Mouse (Mus musculus) layer of hippocampus, adult 2 months (tissue): ENCODE measurements at regions not wholly inside any gene's neighbourhood (a gene's known extent, or its start where the extent isn't known, plus 50 kb on each side); places are given as distances from the start of the nearest gene placed in this dataset.
"Not testable (repeated sequence)": the region's sequence is repeated elsewhere in the genome, so short reads cannot be mapped to it uniquely, and the experiment has no call there.

Source experiments
- DNase-seq, 2 experiments: peaks; one replicate each; pipeline ENCODE4 v3.0.0; 2022; ENCODE audit warnings: low spot score in 2 of 2
- H3K27ac ChIP-seq: fragments of 200-600 bp; 2 replicates; pipeline ENCODE4 v1.8.1; 2022
- H3K4me3 ChIP-seq: fragments of 200-600 bp; 2 replicates; pipeline ENCODE4 v1.8.1; 2022; ENCODE audit warnings: mild to moderate bottlenecking
- CTCF ChIP-seq: fragments of 200-600 bp; conservative IDR thresholded peaks from 2 replicates; pipeline ENCODE4 v1.8.1; 2022; ENCODE audit warnings: antibody characterized with exemption, mild to moderate bottlenecking, moderate library complexity

DNA sequence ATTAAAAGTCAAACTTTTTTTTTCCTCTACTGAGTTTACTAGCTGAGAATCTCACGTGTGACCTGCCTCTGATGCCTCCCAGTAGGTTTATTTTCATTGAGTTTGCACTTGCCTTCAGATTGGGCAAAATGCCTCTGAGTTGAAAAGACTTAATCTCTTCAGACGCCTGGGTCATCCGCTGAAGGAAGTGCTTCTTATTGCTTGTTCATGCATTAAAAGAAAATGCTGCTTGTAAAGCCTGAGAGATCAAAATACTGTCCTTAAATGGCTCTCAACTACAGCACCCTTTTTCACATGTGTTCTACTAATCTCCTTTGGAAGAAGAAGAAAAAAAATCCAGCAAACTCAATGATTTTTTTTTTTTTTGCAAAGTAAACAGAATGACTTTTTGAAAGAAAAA, 351.5 kb downstream of the Kcnh5 start:
- TF ChIP-seq CTCF: no peak
- Histone ChIP-seq H3K27ac (no peak overlapping the region), H3K4me3 (no peak overlapping the region)
- no peak for DNase-seq

DNA sequence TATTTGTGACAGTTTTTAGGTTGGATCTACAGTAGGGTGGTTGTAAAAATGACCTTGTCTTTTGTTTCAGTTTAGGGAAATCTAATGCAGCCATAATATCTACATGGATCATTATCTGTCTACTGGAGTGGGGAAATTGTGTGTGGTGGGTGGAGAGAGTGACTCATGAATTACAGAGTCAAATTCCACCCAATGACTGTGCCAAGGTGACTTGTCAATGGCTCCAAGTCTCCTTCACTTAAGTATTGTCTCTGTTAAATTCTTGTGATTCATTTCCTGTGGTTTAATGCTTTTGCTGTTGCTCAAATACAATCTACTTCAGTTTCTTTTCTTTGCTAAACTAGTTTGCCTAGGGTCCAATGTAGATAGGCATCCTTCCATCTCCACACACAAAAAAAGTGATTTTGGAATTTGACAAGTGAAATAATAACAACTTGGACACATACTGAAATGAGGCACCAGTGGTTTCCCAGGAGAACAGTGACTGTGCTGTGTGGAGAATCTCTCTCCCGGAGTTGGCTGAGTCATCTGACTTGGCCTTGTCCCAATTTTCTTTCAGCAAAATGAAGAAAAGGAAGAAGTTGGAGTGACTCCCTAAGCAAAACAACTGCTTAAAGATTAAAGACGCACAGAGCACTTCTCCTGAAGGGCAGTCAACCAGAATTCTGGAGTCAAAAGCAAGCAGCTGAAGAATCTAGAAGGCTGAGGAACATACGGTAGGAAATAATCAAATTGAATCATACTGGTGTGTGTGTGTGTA, 352.2 kb downstream of the Kcnh5 start:
- Histone ChIP-seq H3K27ac (no peak overlapping the region), H3K4me3 (no peak overlapping the region)
- TF ChIP-seq CTCF: no peak
- DNase-seq: peak; percentile 16 to 29

DNA sequence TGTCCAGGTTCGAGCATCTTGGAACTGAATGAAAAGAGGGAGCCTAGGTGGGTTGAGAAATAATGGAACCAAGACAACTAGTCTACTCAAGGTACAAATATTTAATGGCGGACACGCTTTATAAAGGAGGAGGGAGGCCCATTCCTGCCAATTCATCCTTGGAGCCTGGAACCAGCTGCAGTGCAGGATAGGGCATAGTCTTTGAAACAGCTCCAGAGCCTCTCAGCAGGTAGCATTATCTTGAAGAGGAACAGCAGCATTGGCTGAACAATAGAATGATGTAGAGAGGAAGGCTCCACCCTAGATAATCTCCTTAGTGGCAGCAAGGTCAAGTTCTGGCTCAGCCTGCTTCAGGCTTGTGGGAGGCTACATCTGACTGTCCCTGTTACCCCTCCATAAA, 361.0 kb downstream of the Kcnh5 start:
- not testable (repeated sequence) for H3K27ac ChIP-seq, DNase-seq, H3K4me3 ChIP-seq

DNA sequence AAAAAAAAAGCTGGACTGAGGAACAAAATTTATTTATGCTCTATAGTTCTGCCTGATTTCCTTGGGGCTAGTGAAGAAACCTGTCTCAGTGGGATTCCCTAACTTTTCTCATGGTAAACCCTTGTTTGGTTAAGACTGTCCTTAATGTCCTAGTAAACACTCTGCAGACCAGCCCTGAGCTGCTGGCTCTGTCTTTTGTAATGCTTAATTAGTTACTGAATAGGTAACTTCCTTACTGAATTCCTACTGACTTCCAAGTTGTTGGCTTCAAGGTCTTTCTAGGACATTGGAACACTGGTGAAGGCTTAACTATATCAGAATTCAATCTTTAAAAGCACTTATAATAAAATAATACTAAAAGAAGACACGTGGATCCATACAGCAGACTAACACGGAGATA, 368.6 kb downstream of the Kcnh5 start:
- not testable (repeated sequence) for DNase-seq, H3K27ac ChIP-seq, H3K4me3 ChIP-seq

DNA sequence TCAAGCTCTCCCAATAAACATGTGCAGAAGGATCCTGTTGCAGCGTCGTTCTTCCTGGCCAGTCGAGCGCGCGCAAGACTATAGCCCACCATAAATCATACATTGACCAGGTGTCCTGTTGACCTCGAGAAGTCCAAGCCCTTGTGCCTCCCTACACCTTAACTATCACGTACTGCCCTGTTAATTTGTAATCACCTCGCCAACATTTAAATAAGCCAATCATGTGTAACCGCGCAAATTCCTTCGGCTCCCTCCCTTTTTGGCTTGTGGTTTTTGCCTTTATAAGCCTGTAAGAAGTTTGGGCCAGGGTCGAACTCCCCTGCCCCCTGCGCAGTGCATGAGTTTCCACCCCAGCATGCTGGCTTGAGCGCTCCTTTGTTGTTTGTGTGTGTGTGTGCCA, 369.2 kb downstream of the Kcnh5 start:
- H3K4me3 ChIP-seq, DNase-seq, H3K27ac ChIP-seq: not testable (repeated sequence)

DNA sequence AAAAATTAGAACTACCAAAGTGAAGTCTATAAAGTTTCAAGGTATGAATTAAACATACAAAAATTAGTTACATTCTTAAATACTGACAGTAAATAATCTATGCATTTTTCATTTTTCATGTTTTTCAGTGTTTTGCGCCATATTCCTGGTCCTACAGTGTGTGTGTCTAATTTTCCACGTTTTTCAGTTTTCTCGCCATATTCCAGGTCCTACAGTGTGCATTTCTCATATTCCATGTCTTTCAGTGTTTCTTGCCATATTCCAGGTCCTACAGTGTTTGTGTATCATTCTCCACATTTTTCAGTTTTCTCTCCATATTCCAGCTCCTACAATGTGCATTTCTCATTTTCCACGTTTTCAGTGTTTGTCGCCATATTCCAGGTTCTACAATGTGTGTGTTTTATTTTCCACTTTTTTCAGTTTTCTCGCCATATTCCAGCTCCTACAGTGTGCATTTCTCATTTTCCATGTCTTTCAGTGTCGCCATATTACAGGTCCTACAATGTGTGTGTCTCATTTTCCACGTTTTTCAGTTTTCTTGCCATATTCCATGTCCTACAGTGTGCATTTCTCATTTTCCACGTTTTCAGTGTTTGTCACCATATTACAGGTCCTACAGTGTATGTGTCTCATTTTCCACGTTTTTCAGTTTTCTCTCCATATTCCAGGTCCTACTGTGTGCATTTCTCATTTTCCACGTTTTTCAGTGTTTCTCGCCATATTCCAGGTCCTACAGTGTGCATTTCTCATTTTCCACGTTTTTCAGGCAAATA, 373.2 kb downstream of the Kcnh5 start:
- Histone ChIP-seq H3K4me3 (no peak overlapping the region), H3K27ac (no peak overlapping the region)
- no peak for TF ChIP-seq CTCF
- no peak for DNase-seq

DNA sequence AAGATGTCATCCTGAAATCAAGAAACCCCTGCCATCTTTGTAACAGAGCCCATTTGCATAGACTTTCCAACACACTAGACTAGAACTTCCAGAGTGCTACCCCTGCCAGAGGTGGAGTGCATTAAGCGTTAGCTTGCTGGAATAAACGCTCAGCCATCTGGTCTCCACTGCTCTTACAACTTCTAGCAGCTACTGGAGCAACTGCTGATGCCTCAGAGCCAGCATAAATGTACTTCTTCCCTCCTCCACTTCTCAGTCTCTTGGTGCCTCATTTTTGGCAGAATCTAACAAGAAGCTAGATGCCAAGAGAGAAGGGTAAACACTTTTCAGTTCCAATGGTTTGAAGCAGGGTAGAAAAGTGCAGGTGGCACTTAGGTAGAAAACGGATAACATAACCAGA, 385.1 kb downstream of the Kcnh5 start:
- Histone ChIP-seq H3K27ac (no peak overlapping the region), H3K4me3 (no peak overlapping the region)
- no peak for TF ChIP-seq CTCF
- peak; percentile 22 to 69 for DNase-seq

DNA sequence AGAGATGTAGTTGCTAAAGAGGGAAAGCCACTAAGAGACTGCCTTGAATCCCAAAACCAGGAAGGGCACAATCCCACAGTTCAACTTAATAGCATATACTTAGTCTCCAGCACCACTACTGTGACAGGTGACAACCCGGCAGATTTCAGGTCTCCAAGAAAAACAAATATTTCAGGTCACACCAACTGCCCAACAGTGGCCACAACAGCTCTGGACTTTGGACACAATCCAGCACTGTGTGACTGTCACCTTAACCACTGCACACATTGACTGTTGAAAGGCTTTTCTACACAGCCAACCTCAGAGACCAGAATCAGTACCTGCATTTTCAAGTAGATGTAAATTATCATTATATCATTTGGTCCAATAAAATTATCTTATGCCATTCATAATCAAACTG, 414.8 kb downstream of the Kcnh5 start:
- DNase-seq: no peak
- no peak for TF ChIP-seq CTCF
- Histone ChIP-seq H3K4me3 (no peak overlapping the region), H3K27ac (no peak overlapping the region)

DNA sequence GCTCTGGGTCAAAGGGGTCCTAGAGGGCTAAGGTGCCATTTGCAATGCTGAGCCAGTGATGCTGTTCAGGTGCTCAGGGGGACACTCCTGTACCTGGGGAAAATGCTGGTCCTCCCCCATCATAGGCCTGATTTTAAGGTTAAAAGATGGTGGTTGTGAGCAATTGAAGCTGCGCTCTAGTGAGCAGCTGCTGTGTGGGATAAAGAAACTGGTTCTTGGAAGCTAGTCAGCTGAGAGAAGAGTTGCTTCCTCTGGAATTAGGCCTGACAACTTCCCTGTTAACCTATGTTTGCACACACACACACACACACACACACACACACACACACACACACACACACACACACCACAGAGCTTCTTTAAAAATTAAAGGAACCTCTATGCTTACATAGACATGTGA, 428.9 kb upstream of the Gm11042 start:
- no peak overlapping the region for H3K4me3 ChIP-seq
- H3K27ac ChIP-seq: no peak overlapping the region
- peak in 1 of 2 experiments; percentile 18 for DNase-seq
- TF ChIP-seq CTCF: no peak

DNA sequence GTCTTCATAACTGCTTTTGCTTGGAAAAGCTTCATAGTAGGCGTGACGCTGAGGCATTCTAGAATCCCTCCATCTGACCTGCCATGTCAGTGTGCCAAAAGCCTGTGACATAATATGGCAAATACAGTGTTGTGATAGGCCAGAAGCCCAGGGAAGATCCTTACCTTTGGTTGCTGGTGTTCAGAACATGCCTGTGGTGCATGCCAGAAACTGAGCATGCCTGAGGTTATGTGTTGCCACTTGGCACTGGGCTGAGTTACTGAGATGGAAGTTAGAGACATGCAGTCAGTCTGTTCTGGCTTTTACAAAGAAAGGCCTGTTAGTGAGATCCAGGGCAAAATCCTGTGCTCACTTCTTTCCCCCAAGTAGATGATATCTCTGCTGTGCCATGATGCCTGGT, 412.7 kb upstream of the Gm11042 start:
- no peak overlapping the region for H3K27ac ChIP-seq
- no peak overlapping the region for H3K4me3 ChIP-seq
- no peak for DNase-seq
- no peak for TF ChIP-seq CTCF

DNA sequence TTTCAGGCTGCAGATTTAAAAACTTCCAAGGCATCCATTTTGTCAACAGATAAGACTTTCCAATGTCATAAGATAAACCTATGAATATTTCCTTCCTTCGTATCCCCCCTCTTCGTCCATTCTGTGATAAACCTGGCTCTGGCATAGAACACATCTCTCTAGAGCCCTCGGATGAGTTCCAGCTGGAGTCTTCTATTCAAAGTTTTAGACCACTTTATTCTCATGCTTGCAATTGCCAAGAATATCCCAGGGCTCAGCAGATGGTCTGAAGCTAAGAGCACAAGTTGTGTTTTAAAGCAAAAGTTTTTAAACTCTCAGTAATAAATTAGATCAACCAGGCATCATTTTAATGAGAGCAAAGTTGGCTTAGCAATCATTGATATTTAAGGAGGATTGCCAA, 363.0 kb upstream of the Gm11042 start:
- TF ChIP-seq CTCF: no peak
- peak; percentile 11 to 14 for DNase-seq
- H3K4me3 ChIP-seq: no peak overlapping the region
- no peak overlapping the region for H3K27ac ChIP-seq

DNA sequence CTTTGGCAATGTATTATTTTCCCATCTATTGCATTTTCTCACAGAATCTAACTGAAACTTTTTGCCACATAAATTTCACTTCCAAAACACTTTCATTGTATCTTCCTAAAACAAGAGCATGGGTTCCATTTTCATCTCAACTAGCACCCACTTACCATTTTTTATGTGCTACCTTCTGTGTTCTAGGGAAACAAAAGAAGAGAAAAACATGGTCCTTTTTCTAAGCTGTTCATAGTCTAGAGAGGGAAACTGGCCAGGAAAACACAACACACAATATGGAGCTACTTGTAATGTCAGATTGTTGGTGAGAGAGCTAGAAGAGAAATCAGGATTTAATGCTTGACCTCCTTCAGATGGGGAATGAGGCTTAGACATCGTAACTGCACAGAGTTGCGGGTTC, 361.6 kb upstream of the Gm11042 start:
- no peak for TF ChIP-seq CTCF
- Histone ChIP-seq H3K4me3 (no peak overlapping the region), H3K27ac (no peak overlapping the region)
- DNase-seq: no peak

DNA sequence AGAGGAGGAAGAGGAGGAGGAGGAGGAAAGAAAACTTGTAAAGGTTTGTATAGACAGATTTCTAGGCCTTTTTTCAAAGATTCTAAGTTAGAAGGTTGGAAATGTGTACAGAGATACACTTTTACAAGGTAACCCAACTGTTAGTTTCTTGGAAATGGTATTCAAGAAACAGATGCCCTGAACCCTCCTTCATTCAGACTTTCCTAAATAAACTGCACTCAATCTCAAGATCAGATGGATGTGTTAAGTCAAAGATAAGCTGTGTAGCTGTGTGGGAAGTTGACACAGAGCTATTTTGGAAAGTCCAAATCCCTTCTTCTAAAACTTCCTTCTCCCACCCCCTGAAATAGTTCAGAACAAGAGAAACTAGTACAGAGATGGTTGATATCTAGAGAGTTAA, 342.2 kb upstream of the Gm11042 start:
- Histone ChIP-seq H3K4me3 (no peak overlapping the region), H3K27ac (no peak overlapping the region)
- TF ChIP-seq CTCF: no peak
- DNase-seq: no peak

DNA sequence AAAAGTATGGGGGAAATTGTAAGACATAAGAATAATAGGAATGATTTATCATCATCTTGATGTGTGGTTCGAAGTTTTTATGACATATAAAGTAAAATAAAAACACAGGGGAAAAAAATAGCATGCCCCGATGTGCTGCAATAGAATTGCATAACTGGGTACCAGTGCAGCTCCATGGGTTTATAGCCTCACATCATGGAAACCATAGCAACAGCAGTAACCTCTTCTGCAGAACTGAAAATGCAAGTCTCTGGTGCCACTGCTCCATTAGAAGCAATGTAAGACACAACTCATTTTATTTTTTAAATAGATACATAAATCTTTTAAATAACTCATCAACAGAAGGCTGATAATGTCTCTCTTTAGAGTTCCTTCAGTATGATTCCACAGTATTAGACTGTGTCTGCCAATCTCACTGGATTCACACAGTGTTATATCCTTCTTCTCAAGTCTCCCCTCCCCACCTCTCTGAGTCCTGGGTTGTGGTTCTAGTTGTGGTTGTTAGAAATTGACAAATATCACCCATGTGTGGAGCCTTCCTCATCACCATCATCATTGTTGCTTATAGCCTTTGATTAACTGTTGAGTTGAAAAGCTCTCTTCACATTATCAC, 340.9 kb upstream of the Gm11042 start:
- no peak for TF ChIP-seq CTCF
- no peak for DNase-seq
- Histone ChIP-seq H3K4me3 (no peak overlapping the region), H3K27ac (no peak overlapping the region)
